8 mouse cellular contexts compared by ENCODE assay signal in genomic region chr15:90249694-90250093, GRCm38 (mm10). TPM values are rescaled to one million over a fixed set of nuclear protein-coding genes. Genes with fewer than 3 reads are reported as not detected.
DNase-seq lines count a peak whose midpoint lies in the region; ATAC-seq lines count a peak whose summit lies in the region.

No protein-coding gene starts in this region.

- H3K36me3 ChIP-seq in heart, embryonic 10.5 days = no peaks in the 10 kb centered on the region

- ATAC-seq in CD4-positive, CD25-positive, alpha-beta regulatory T cell, adult 4 months = peak; percentile 54

- H3K27ac ChIP-seq in heart, embryonic 10.5 days = no peak overlapping the region

- H3K4me3 ChIP-seq in heart, embryonic 10.5 days = no peak overlapping the region

- peak; percentile 5 to 23 for DNase-seq in heart, postnatal 10 days
- no peak for DNase-seq in heart, embryonic 10.5 days (ENCODE audit: low spot score)
- DNase-seq in c-Kit-positive CD71-negative TER-119-negative erythroid progenitor cells, embryonic 14.5 days (ENCODE audit: low read depth) = peak; percentile 7
- peak; percentile 24 for DNase-seq in kidney, postnatal 10 days
- no peak for DNase-seq in gastrocnemius, postnatal 10 days
- DNase-seq in gastrocnemius, postnatal 25 days = no peak
- DNase-seq in c-Kit-positive CD71-positive TER-119-positive erythroid progenitor cells, embryonic 14.5 days (ENCODE audit: low spot score) = no peak

- H3K27me3 ChIP-seq in heart, embryonic 10.5 days (ENCODE audit: insufficient read depth, poor library complexity, severe bottlenecking) = no peaks in the 10 kb centered on the region

- H3K9me3 ChIP-seq in heart, embryonic 10.5 days = no peaks in the 10 kb centered on the region

- intact Hi-C loops in heart, postnatal 10 days (cut with DNase I) = loop anchor here (1.0 to 10.0 kb wide), 4 partner anchors 245 to 679 kb away; partner anchors contain the start of gene Cpne8

- H3K4me1 ChIP-seq in heart, embryonic 10.5 days = no peaks in the 10 kb centered on the region

- 51% methylated on average over 3 of the region's 3 CpGs for WGBS in heart, embryonic 10.5 days

RNA-seq across cellular contexts. Expression of gene Alg10b, which starts 25.6 kb away (rescaled TPM):
- total RNA-seq in heart, postnatal 10 days (2021) = 10 to 100 TPM; 26.9 to 29.5 TPM
- 22.2 and 23.0 TPM in 2 replicates for polyA plus RNA-seq in heart, embryonic 10.5 days (2016; fragmentation: Nextera tagmentation; extraction: Ambion mirVana)
- 10 to 100 TPM in 1 of 2 experiments, 1 to 10 TPM in 1; 8.3 to 12.8 TPM for polyA plus RNA-seq in CD4-positive, CD25-positive, alpha-beta regulatory T cell, adult 4 months (2017; shearing (Covaris generic))
- total RNA-seq in gastrocnemius, postnatal 10 days (2021) = 10 to 100 TPM; 14.2 to 15.8 TPM
- total RNA-seq in gastrocnemius, postnatal 25 days (2021) = 10 to 100 TPM; 12.8 to 14.1 TPM

Comparison
In these comparisons a context has a peak if more than half of its experiments do, and no peak if none do; other contexts are left out.
1. DNase-seq: peak in heart, postnatal 10 days (2 of 2), c-Kit-positive CD71-negative TER-119-negative erythroid progenitor cells, embryonic 14.5 days (single experiment) and kidney, postnatal 10 days (single experiment); none in heart, embryonic 10.5 days (single experiment), gastrocnemius, postnatal 10 days (single experiment), gastrocnemius, postnatal 25 days (single experiment) and c-Kit-positive CD71-positive TER-119-positive erythroid progenitor cells, embryonic 14.5 days (single experiment).